Mouse (Mus musculus): Measurements from ENCODE around the gene Rhox2b.
"Not testable (repeated sequence)": the region's sequence is repeated elsewhere in the genome, so short reads cannot be mapped to it uniquely, and the experiment has no call there.

The Rhox2b gene

GRCm38 (mm10) chrX:37411767-37412166, at the start of gene Rhox2b:
Gene Rhox2b, plus strand, starts transcription at chrX:37412067.
- not testable (repeated sequence) for DNase-seq

- DNase-seq: not testable (repeated sequence)
These were observed 32.1 kb upstream of the Rhox2b start, which contains the start of gene Rhox3a2 for GRCm38 (mm10) chrX:37379728-37380127. Gene Rhox3a2, plus strand, starts transcription at chrX:37380028.

GRCm38 (mm10) chrX:37390548-37390947, 21.3 kb upstream of the Rhox2b start, which contains the start of gene Rhox4a2:
Gene Rhox4a2, plus strand, starts transcription at chrX:37390848.
- not testable (repeated sequence) for DNase-seq

- DNase-seq: not testable (repeated sequence)
These were observed 20.3 kb downstream of the Rhox2b start, which contains the start of gene Rhox4b for GRCm38 (mm10) chrX:37432194-37432593. Gene Rhox4b, plus strand, starts transcription at chrX:37432494.

GRCm38 (mm10) chrX:37453380-37453779, 41.5 kb downstream of the Rhox2b start, which contains the start of gene Rhox2c:
Gene Rhox2c, plus strand, starts transcription at chrX:37453680.
- DNase-seq: not testable (repeated sequence)

- DNase-seq: not testable (repeated sequence)
These were observed 46.4 kb downstream of the Rhox2b start, which contains the start of gene Rhox3c for GRCm38 (mm10) chrX:37458285-37458684. Gene Rhox3c, plus strand, starts transcription at chrX:37458585.

Data from kidney, adult 8-10 months (tissue).